Mouse (Mus musculus): ENCODE results near the gene Prl8a6. TPM values are rescaled to one million over a fixed set of nuclear protein-coding genes. Genes with fewer than 3 reads are reported as not detected.

The Prl8a6 gene
- not detected in 2 replicates for polyA plus RNA-seq (2012; rRNA removed)

GRCm38 (mm10) chr13:27438588-27438987 lies at the start of gene Prl8a6:
Gene Prl8a6, minus strand, starts transcription at chr13:27438688.

GRCm38 (mm10) chr13:27390746-27391145 lies 47.7 kb downstream of the Prl8a6 start, which contains the start of gene Prl2b1:
Gene Prl2b1, minus strand, starts transcription at chr13:27390846.

Other genes with a start within 250 kb of the Prl8a6 start
- gene Prl3c1, start 242.0 kb downstream of the Prl8a6 start, polyA plus RNA-seq (2012; rRNA removed), result not detected in 2 replicates
- gene Prl3b1, start 196.8 kb downstream of the Prl8a6 start, polyA plus RNA-seq (2012; rRNA removed), result 0.09 and 0.11 TPM in 2 replicates
- gene Prl3a1, start 179.3 kb downstream of the Prl8a6 start, polyA plus RNA-seq (2012; rRNA removed), result not detected in 2 replicates
- not detected in 2 replicates for gene Prl6a1, start 126.1 kb downstream of the Prl8a6 start, polyA plus RNA-seq (2012; rRNA removed)
- gene Prl8a2, start 93.0 kb downstream of the Prl8a6 start, polyA plus RNA-seq (2012; rRNA removed), result not detected in 2 replicates
- not detected in 2 replicates for gene Prl2b1, start 47.8 kb downstream of the Prl8a6 start, polyA plus RNA-seq (2012; rRNA removed)
- not detected in 2 replicates for gene Prl8a8, start 74.5 kb upstream of the Prl8a6 start, polyA plus RNA-seq (2012; rRNA removed)
- gene Prl8a9, start 125.9 kb upstream of the Prl8a6 start, polyA plus RNA-seq (2012; rRNA removed), result not detected in 2 replicates
- not detected in 2 replicates for gene Prl8a1, start 143.5 kb upstream of the Prl8a6 start, polyA plus RNA-seq (2012; rRNA removed)
- not detected in 2 replicates for gene Prl7b1, start 171.9 kb upstream of the Prl8a6 start, polyA plus RNA-seq (2012; rRNA removed)
- gene Prl7a1, start 203.8 kb upstream of the Prl8a6 start, polyA plus RNA-seq (2012; rRNA removed), result not detected in 2 replicates
- gene Prl7a2, start 229.3 kb upstream of the Prl8a6 start, polyA plus RNA-seq (2012; rRNA removed), result not detected in 2 replicates

Data from liver, embryonic 18 days (tissue).